Mouse (Mus musculus): ENCODE measurements around the gene Lrrc8b. TPM values are rescaled to one million over a fixed set of nuclear protein-coding genes. Genes with fewer than 3 reads are reported as not detected.

Lrrc8b gene
- polyA plus RNA-seq, 1 experiment from 2014 or later: 14.8 TPM

DNA sequence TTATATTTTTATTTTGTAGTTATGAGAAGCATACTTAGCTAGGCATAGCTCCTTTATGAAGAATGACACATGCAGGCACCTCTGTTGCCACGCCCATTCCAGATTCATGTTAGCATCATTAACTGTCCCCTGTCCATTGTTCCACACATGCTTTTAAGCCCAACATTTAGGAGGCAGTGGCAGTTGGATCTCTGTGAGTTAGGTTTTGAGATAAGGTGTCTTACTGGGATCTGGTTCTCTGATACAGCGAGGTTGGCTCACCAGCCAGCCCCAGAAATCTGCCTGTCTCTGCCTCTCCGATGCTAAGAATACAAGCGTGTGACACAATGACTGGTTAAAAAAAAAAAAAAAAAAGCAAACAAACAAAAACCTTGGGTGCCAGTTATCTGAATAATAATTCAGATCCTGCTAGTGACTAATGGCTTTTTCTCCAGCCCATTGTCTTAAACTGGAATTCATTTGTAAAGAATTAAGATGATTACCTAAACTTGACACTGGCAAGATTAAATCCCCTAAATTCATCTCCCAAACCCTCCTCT is 110.6 kb downstream of the Lrrc8b start:
- H3K9ac ChIP-seq: no peak overlapping the region
- H3K27ac ChIP-seq: no peak overlapping the region
- WGBS: 89% methylated on average over 4 of the region's 4 CpGs
- H3K4me2 ChIP-seq (replicated peaks): no peak overlapping the region
- no peak for ATAC-seq (ENCODE audit: low FRiP score, low read depth)
- H3K9me3 ChIP-seq: no peaks in the 10 kb centered on the region
- peaks cover 6% of the 10 kb centered on the region; the same call in 1 of the 2 replicates for H3K36me3 ChIP-seq
- no peak overlapping the region for H3K4me3 ChIP-seq
- no peaks in the 10 kb centered on the region for H3K27me3 ChIP-seq (replicated peaks)
- no peaks in the 10 kb centered on the region for H3K4me1 ChIP-seq

DNA sequence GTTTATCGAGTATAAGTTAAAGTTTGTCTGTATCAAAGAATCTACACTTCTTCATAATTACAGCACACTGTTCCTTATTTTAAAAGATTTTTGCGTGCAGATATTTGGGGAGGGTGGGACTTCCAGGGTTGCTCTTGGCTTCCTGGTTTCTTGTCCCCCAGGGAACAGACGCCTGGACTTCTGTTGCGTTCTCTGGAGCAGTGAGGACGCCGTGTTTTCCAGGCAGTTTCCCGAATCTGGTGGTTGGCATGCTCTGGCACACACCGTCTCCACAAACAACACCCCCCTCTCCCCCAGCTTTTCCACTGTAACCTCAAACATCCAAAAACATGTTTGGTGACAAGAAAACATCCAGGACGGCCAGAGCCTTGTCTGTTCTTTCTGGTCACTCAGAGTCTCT is 111.2 kb downstream of the Lrrc8b start:
- H3K9me3 ChIP-seq: no peaks in the 10 kb centered on the region
- no peak overlapping the region for H3K9ac ChIP-seq
- no peak for ATAC-seq (ENCODE audit: low FRiP score, low read depth)
- H3K27me3 ChIP-seq (replicated peaks): no peaks in the 10 kb centered on the region
- no peak overlapping the region for H3K4me2 ChIP-seq (replicated peaks)
- H3K36me3 ChIP-seq: peaks cover 6% of the 10 kb centered on the region; the same call in 1 of the 2 replicates
- WGBS: 92% methylated on average over 9 of the region's 9 CpGs
- H3K4me1 ChIP-seq: no peaks in the 10 kb centered on the region
- H3K4me3 ChIP-seq: no peak overlapping the region
- H3K27ac ChIP-seq: no peak overlapping the region

GRCm38 (mm10) chr5:105527477-105528331 is 112.1 kb downstream of the Lrrc8b start:
- Histone ChIP-seq H3K9ac (no peak overlapping the region), H3K4me2 (replicated peaks) (no peak overlapping the region), H3K27me3 (replicated peaks) (no peaks in the 10 kb centered on the region), H3K9me3 (no peaks in the 10 kb centered on the region), H3K36me3 (peaks cover 6% of the 10 kb centered on the region; the same call in 1 of the 2 replicates), H3K4me3 (no peak overlapping the region), H3K27ac (no peak overlapping the region), H3K4me1 (no peaks in the 10 kb centered on the region)
- ATAC-seq (ENCODE audit: low FRiP score, low read depth): no peak
- WGBS: 94% methylated on average over 23 of the region's 23 CpGs

- Histone ChIP-seq H3K9me3 (no peaks in the 10 kb centered on the region), H3K4me1 (no peaks in the 10 kb centered on the region), H3K27ac (no peak overlapping the region), H3K36me3 (peaks cover 6% of the 10 kb centered on the region; the same call in 1 of the 2 replicates), H3K4me3 (no peak overlapping the region), H3K27me3 (replicated peaks) (no peaks in the 10 kb centered on the region), H3K9ac (no peak overlapping the region), H3K4me2 (replicated peaks) (no peak overlapping the region)
- no peak for ATAC-seq (ENCODE audit: low FRiP score, low read depth)
- 81% methylated on average over 6 of the region's 6 CpGs for WGBS
Measured at GRCm38 (mm10) chr5:105530576-105530975, 115.0 kb downstream of the Lrrc8b start.

DNA sequence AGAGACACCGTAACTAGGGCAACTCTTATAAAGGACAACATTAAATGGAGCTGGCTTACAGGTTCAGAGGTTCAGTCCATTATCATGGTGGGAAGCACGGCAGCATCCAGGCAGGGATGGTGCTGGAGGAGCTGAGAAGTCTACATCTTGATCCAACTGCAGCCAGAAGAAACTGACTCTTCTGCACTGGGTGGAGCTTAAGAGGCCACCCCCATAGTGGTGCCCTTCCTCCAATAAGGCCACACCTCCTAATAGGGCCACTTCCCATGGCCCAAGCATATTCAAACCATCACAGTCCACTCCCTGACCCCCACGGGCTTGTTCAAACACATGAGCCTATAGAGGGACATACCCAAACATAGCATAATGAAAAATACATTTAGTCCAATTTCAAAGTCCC is 119.6 kb downstream of the Lrrc8b start:
- no peak for ATAC-seq (ENCODE audit: low FRiP score, low read depth)
- no peak overlapping the region for H3K4me2 ChIP-seq (replicated peaks)
- 90% methylated on average over 3 of the region's 3 CpGs for WGBS
- H3K27me3 ChIP-seq (replicated peaks): no peaks in the 10 kb centered on the region
- no peaks in the 10 kb centered on the region for H3K4me1 ChIP-seq
- H3K9me3 ChIP-seq: no peaks in the 10 kb centered on the region
- no peak overlapping the region for H3K9ac ChIP-seq
- no peak overlapping the region for H3K27ac ChIP-seq
- no peak overlapping the region for H3K4me3 ChIP-seq
- no peaks in the 10 kb centered on the region; the same call in 1 of the 2 replicates for H3K36me3 ChIP-seq

DNA sequence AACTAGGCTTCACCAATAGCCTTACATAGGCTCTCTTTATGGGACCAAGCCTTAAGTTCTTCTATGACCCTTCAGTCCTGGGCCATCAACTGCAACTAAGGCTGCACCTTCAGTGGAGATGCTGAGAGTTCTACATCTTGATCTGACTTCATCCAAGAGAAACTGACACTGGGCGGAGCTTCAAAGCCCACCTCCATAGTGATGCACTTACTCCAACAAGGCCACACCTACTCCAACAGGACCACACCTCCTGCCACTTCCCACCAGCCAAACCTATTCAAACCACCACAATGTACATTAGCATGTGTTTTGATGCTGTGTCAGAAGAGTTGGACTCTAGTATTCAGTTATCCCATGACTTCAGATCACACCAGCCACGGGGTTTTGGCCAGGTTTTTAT is 120.6 kb downstream of the Lrrc8b start:
- Histone ChIP-seq H3K9me3 (no peaks in the 10 kb centered on the region), H3K4me1 (no peaks in the 10 kb centered on the region), H3K4me3 (no peak overlapping the region), H3K27ac (no peak overlapping the region), H3K9ac (no peak overlapping the region), H3K36me3 (no peaks in the 10 kb centered on the region; the same call in 1 of the 2 replicates), H3K4me2 (replicated peaks) (no peak overlapping the region), H3K27me3 (replicated peaks) (no peaks in the 10 kb centered on the region)
- ATAC-seq (ENCODE audit: low FRiP score, low read depth): no peak
- WGBS: 94% methylated on average over 2 of the region's 2 CpGs

GRCm38 (mm10) chr5:105537101-105537723 is 121.6 kb downstream of the Lrrc8b start:
- H3K27me3 ChIP-seq (replicated peaks): no peaks in the 10 kb centered on the region
- ATAC-seq (ENCODE audit: low FRiP score, low read depth): no peak
- no peaks in the 10 kb centered on the region for H3K9me3 ChIP-seq
- no peak overlapping the region for H3K9ac ChIP-seq
- H3K4me3 ChIP-seq: no peak overlapping the region
- WGBS: 79% methylated on average over 11 of the region's 11 CpGs
- H3K4me2 ChIP-seq (replicated peaks): no peak overlapping the region
- H3K4me1 ChIP-seq: no peaks in the 10 kb centered on the region
- H3K27ac ChIP-seq: no peak overlapping the region
- H3K36me3 ChIP-seq: no peaks in the 10 kb centered on the region; the same call in 1 of the 2 replicates

Other genes starting within 250 kb of the Lrrc8b start
- gene Gbp10, start 176.2 kb upstream of the Lrrc8b start, polyA plus RNA-seq (2016; fragmentation: Nextera tagmentation; extraction: Ambion mirVana): 0.51 and 0.98 TPM in 2 replicates
- gene Gm43302, start 122.1 kb upstream of the Lrrc8b start, polyA plus RNA-seq (2016; fragmentation: Nextera tagmentation; extraction: Ambion mirVana): 0.18 and 0.24 TPM in 2 replicates
- gene Gbp6, start 122.1 kb upstream of the Lrrc8b start, polyA plus RNA-seq (2016; fragmentation: Nextera tagmentation; extraction: Ambion mirVana): 1.9 and 2.5 TPM in 2 replicates
- gene Lrrc8c, start 103.6 kb downstream of the Lrrc8b start, polyA plus RNA-seq (2016; fragmentation: Nextera tagmentation; extraction: Ambion mirVana): 8.6 and 10.9 TPM in 2 replicates